In genomic region chr4:109568959-109569358, GRCm38 (mm10) we compare ENCODE assay signal across 25 mouse cellular contexts. TPM values are rescaled to one million over a fixed set of nuclear protein-coding genes. Genes with fewer than 3 reads are reported as not detected.
DNase-seq lines count a peak whose midpoint lies in the region; ATAC-seq lines count a peak whose summit lies in the region.
"Had no signal": no experiment of that assay in that cellular context is flagged by ENCODE, and none has a peak within 500 bp of the region (broad histone marks: within the 10 kb centered on the region; RNA-seq: fewer than 3 reads in every experiment).

No protein-coding gene starts in this region.

- H3K27me3 ChIP-seq in limb, embryonic 13.5 days = no peaks in the 10 kb centered on the region
- no peaks in the 10 kb centered on the region for H3K27me3 ChIP-seq in limb, embryonic 10.5 days (ENCODE audit: low read depth, poor library complexity, severe bottlenecking)
- H3K27me3 ChIP-seq in hindbrain, embryonic 10.5 days (ENCODE audit: insufficient read depth, poor library complexity, severe bottlenecking) = no peaks in the 10 kb centered on the region
- no peaks in the 10 kb centered on the region for H3K27me3 ChIP-seq in midbrain, embryonic 14.5 days (ENCODE audit: control insufficient read depth, insufficient read depth, low read length)
- H3K27me3 ChIP-seq in neural tube, embryonic 15.5 days (replicated peaks) = no peaks in the 10 kb centered on the region
- H3K27me3 ChIP-seq: lung, embryonic 15.5 days had no signal

- intact Hi-C loops in heart, postnatal 36 days (cut with DNase I) = no loop called here

- peak; percentile 55 for ATAC-seq in limb, embryonic 13.5 days (ENCODE audit: low FRiP score, low read depth)
- no peak for ATAC-seq in midbrain, embryonic 14.5 days (ENCODE audit: low FRiP score, low TSS enrichment)
- ATAC-seq in neural tube, embryonic 15.5 days (ENCODE audit: low FRiP score) = peak; percentile 95
- ATAC-seq: liver, embryonic 12.5 days had no signal

- H3K4me3 ChIP-seq in limb, embryonic 13.5 days = no peak overlapping the region
- no peak overlapping the region for H3K4me3 ChIP-seq in limb, embryonic 10.5 days
- peak overlapping the region; percentile 32; the same call in 1 of the 2 replicates for H3K4me3 ChIP-seq in hindbrain, embryonic 10.5 days
- H3K4me3 ChIP-seq in midbrain, embryonic 14.5 days (replicated peaks; ENCODE audit: low read depth, low read length) = peak overlapping the region; percentile 16
- peak overlapping the region; percentile 37 for H3K4me3 ChIP-seq in neural tube, embryonic 15.5 days (replicated peaks)
- H3K4me3 ChIP-seq: erythroblast, embryonic 14.5 days; liver, embryonic 12.5 days; lung, embryonic 15.5 days; megakaryocyte, embryonic 14.5 days had no signal

- H3K9me3 ChIP-seq in limb, embryonic 13.5 days = no peaks in the 10 kb centered on the region
- H3K9me3 ChIP-seq in limb, embryonic 10.5 days (replicated peaks) = no peaks in the 10 kb centered on the region
- H3K9me3 ChIP-seq in hindbrain, embryonic 10.5 days = no peaks in the 10 kb centered on the region
- no peaks in the 10 kb centered on the region for H3K9me3 ChIP-seq in midbrain, embryonic 14.5 days (ENCODE audit: control insufficient read depth, low read length)
- no peaks in the 10 kb centered on the region for H3K9me3 ChIP-seq in neural tube, embryonic 15.5 days (replicated peaks)
- H3K9me3 ChIP-seq: G1E; liver, embryonic 12.5 days; lung, embryonic 15.5 days had no signal

- 58% methylated on average over 10 of the region's 10 CpGs for WGBS in limb, embryonic 13.5 days
- 84% methylated on average over 10 of the region's 10 CpGs for WGBS in limb, embryonic 10.5 days
- 57% methylated on average over 10 of the region's 10 CpGs for WGBS in hindbrain, embryonic 10.5 days
- WGBS in midbrain, embryonic 14.5 days = 56% methylated on average over 10 of the region's 10 CpGs
- 39% methylated on average over 10 of the region's 10 CpGs for WGBS in neural tube, embryonic 15.5 days

- no peaks in the 10 kb centered on the region for H3K36me3 ChIP-seq in limb, embryonic 13.5 days
- no peaks in the 10 kb centered on the region for H3K36me3 ChIP-seq in limb, embryonic 10.5 days
- H3K36me3 ChIP-seq in hindbrain, embryonic 10.5 days = no peaks in the 10 kb centered on the region
- H3K36me3 ChIP-seq in midbrain, embryonic 14.5 days (ENCODE audit: control insufficient read depth, insufficient read depth, low read length) = no peaks in the 10 kb centered on the region
- no peaks in the 10 kb centered on the region for H3K36me3 ChIP-seq in neural tube, embryonic 15.5 days
- H3K36me3 ChIP-seq: G1E; liver, embryonic 12.5 days; lung, embryonic 15.5 days had no signal

- no peak overlapping the region for H3K9ac ChIP-seq in limb, embryonic 13.5 days
- H3K9ac ChIP-seq in midbrain, embryonic 14.5 days (replicated peaks; ENCODE audit: low read length) = no peak overlapping the region
- H3K9ac ChIP-seq in neural tube, embryonic 15.5 days (replicated peaks) = peak overlapping the region; percentile 41; the same call in 1 of the 2 replicates
- H3K9ac ChIP-seq: liver, embryonic 12.5 days; lung, embryonic 15.5 days had no signal

- no peak for DNase-seq in limb, embryonic 10.5 days (ENCODE audit: low spot score)
- peak; percentile 8 for DNase-seq in hindbrain, embryonic 10.5 days (ENCODE audit: low spot score)
- DNase-seq in midbrain, embryonic 14.5 days = peak; percentile 24
- no peak for DNase-seq in spleen, adult 12 weeks (ENCODE audit: low spot score)
- DNase-seq in heart, postnatal 36 days = no peak
- DNase-seq: adrenal gland, postnatal 25 days; gastrocnemius, postnatal 25 days; heart, postnatal 4 days; kidney, adult 18-20 months; kidney, postnatal 25 days; right cerebral cortex, adult 18-20 months; spleen, adult 18-20 months; thymus, postnatal 25 days had no signal

- no peak overlapping the region; the same call in 1 of the 2 replicates for H3K27ac ChIP-seq in limb, embryonic 13.5 days
- H3K27ac ChIP-seq in limb, embryonic 10.5 days = no peak overlapping the region
- peak overlapping the region; percentile 69 for H3K27ac ChIP-seq in hindbrain, embryonic 10.5 days
- H3K27ac ChIP-seq in midbrain, embryonic 14.5 days (replicated peaks; ENCODE audit: low read depth, low read length) = no peak overlapping the region
- H3K27ac ChIP-seq in neural tube, embryonic 15.5 days (replicated peaks) = peak overlapping the region; percentile 63
- H3K27ac ChIP-seq: liver, embryonic 12.5 days; lung, embryonic 15.5 days; stomach, postnatal 0 days had no signal

- H3K4me1 ChIP-seq in limb, embryonic 13.5 days = peaks cover 20% of the 10 kb centered on the region
- peaks cover 14% of the 10 kb centered on the region; the same call in 1 of the 2 replicates for H3K4me1 ChIP-seq in limb, embryonic 10.5 days
- peaks cover 8% of the 10 kb centered on the region for H3K4me1 ChIP-seq in hindbrain, embryonic 10.5 days (replicated peaks)
- no peaks in the 10 kb centered on the region for H3K4me1 ChIP-seq in midbrain, embryonic 14.5 days (ENCODE audit: control insufficient read depth, insufficient read depth, low read length)
- H3K4me1 ChIP-seq in neural tube, embryonic 15.5 days = peaks cover 11% of the 10 kb centered on the region
- H3K4me1 ChIP-seq: liver, embryonic 12.5 days; lung, embryonic 15.5 days; megakaryocyte, embryonic 14.5 days had no signal

- H3K4me2 ChIP-seq in limb, embryonic 13.5 days (replicated peaks) = peak overlapping the region; percentile 21
- H3K4me2 ChIP-seq in midbrain, embryonic 14.5 days (ENCODE audit: low read length) = peak overlapping the region; percentile 39
- H3K4me2 ChIP-seq in neural tube, embryonic 15.5 days = peak overlapping the region; percentile 57
- H3K4me2 ChIP-seq: heart, embryonic 11.5 days; liver, embryonic 12.5 days; lung, embryonic 15.5 days had no signal

RNA-seq across cellular contexts. Expression of gene 4930522H14Rik, which starts 37.9 kb away (rescaled TPM):
- polyA plus RNA-seq in limb, embryonic 13.5 days (2015; fragmentation: Nextera tagmentation; extraction: Ambion mirVana) = not detected in 2 replicates
- polyA plus RNA-seq in limb, embryonic 10.5 days (2016; fragmentation: Nextera tagmentation; extraction: Ambion mirVana) = not detected in 2 replicates
- polyA plus RNA-seq in hindbrain, embryonic 10.5 days (2016; fragmentation: Nextera tagmentation; extraction: Ambion mirVana) = not detected in 2 replicates
- not detected in 2 replicates for polyA plus RNA-seq in midbrain, embryonic 14.5 days (2014; fragmentation: Nextera tagmentation; extraction: Ambion mirVana)
- polyA plus RNA-seq in neural tube, embryonic 15.5 days (2015; fragmentation: Nextera tagmentation; extraction: Ambion mirVana) = not detected in 2 replicates
- not detected for total RNA-seq in heart, postnatal 36 days (2021)
- total RNA-seq: adrenal gland, postnatal 25 days; gastrocnemius, postnatal 25 days; heart, postnatal 4 days; layer of hippocampus, postnatal 14 days; left cerebral cortex, postnatal 25 days; neutrophil, adult 5-6 weeks had no signal
- polyA plus RNA-seq: erythroblast, embryonic 14.5 days; G1E; heart, embryonic 11.5 days; liver, embryonic 12.5 days; lung, embryonic 15.5 days; stomach, postnatal 0 days had no signal

Comparison
In these comparisons a context has a peak if more than half of its experiments do, and no peak if none do; other contexts are left out.
1. H3K27ac ChIP-seq: peak in hindbrain, embryonic 10.5 days (single experiment) and neural tube, embryonic 15.5 days (single experiment); none in limb, embryonic 13.5 days (single experiment), limb, embryonic 10.5 days (single experiment) and midbrain, embryonic 14.5 days (single experiment).
2. H3K4me3 ChIP-seq: peak in hindbrain, embryonic 10.5 days (single experiment), midbrain, embryonic 14.5 days (single experiment) and neural tube, embryonic 15.5 days (single experiment); none in limb, embryonic 13.5 days (single experiment) and limb, embryonic 10.5 days (single experiment).
3. DNase-seq: peak in hindbrain, embryonic 10.5 days (single experiment) and midbrain, embryonic 14.5 days (single experiment); none in limb, embryonic 10.5 days (single experiment), spleen, adult 12 weeks (single experiment) and heart, postnatal 36 days (0 of 2).
4. Peak in every context shown above with its lines, with median percentiles within 50 percentile points of each other: H3K4me2 ChIP-seq.